Mouse (Mus musculus) left cerebral cortex, adult 18-20 months (tissue): ENCODE results near the gene Asna1. TPM values are rescaled to one million over a fixed set of nuclear protein-coding genes. Genes with fewer than 3 reads are reported as not detected.
A peak's percentile ranks its signal among the peaks of the same experiment; 100 is the strongest.

ENCODE experiments used
- DNase-seq, 2 experiments: peaks; one replicate each; pipeline ENCODE4 v3.0.0; 2021 to 2022; ENCODE audit warnings: low spot score in 2 of 2, mixed read lengths in 1 of 2
- microRNA-seq, 2 experiments: library from miRNA; unstranded; fragments of <30 nt; microRNA quantifications; one replicate each; pipeline ENCODE4 v1.2.0; 2021
- total RNA-seq, 2 experiments: library from RNA; stranded (reverse); gene quantifications; 2 replicates each; pipeline ENCODE4 v1.2.3; 2021

Gene Asna1
- total RNA-seq, 2 experiments from 2014 or later, result 130 to 138 TPM

DNA sequence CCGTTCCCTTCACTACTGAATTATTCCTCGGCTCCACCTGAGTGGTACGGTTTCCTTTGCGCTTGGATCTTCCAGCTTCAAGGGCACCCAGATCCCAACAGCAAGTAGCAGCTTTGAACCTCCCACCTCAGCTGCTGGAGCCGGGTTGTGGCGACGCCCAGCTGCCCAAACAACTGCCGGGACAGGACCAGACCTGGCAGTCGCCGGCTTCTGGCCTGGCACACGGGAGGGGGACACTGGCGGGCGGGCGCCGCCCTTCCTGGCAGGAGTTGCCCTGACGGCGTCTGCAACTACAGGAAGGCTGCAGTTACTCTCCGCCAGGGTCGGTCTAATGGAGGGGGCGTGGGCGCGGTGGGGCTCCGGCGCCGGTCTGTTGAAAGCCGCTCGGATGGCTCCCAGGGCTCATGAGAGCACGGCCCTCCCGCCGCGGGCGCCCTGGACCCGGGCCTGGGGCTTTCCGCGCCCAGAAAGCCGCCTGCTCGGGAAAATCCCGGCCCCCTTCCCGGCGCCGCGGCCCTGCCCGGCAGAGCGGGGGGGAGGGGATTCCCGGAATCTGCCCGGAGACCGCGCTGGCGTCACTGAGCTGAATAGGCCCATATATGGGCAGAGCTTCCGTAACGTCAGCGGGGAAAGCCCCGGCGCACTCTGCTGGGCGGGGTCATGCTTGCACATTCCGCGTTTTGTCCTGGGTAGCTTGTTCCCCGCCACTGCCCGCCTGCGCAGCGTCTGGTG lies 48.9 kb downstream of the Asna1 start:
- peak; percentile 95 to 96 for DNase-seq

GRCm38 (mm10) chr8:84975434-84975833 lies 49.6 kb downstream of the Asna1 start:
- peak; percentile 56 to 62 for DNase-seq

DNA sequence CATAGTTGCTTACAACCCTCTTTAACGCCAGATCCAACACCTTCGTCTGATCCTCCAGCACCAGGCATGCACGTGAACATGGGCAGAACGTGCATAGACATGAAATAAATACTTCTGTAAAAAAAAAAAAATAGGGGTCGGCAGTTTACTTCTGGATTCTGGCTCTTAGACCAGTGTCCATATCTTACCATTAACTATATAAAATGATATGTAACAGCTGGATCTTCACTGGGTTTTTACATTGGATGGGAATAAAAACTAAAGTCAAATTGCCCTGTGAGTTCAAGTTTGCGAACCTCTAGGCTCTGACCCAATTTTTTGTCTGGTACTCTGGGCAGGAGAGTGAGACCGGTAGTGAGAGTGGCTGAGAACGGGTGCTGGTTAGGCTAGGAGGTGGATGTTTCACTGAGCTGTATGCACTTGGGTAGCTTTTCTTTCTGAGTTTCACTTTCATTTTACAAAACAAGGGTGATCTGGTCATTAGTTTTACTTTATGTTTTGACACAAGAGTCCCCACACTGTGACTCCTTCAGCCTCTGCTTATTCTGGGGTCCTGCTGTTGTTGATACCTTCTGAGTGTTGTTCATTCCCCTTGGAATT lies 50.4 kb downstream of the Asna1 start:
- no peak for DNase-seq

DNA sequence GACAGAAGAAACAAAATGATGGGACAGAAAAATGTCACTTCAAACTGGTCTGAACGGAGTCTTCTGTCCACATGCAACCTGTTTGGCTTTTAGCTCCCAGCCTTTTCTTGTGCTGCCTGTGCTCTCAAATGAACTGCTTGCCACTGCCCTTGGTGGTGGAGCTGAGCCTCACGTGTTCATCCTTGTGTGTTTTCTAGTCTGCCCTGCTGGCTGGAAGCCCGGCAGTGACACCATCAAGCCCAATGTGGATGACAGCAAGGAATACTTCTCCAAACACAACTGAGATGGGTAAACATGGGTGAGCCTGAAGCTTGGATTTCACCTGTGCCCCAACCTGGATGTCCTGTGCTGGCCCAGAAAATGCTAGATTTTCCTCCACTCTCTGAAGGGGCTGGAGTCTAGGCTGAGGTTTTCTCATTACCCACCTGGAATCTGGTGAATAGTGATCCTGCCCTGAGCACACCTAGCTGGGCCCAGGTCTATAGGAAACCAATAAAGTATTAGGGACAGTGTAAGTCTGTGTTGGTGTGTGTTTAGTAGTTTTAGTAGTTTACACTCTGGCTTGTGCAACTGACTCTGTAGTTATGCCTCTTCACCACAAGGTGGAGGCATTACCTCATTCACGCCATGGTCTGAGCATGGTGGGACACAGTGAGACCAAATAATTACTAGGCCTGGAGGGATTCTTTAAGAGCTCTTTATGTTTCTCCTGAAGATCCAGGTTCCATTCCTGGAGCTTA lies 51.1 kb downstream of the Asna1 start:
- DNase-seq, result peak; percentile 35 to 43

DNA sequence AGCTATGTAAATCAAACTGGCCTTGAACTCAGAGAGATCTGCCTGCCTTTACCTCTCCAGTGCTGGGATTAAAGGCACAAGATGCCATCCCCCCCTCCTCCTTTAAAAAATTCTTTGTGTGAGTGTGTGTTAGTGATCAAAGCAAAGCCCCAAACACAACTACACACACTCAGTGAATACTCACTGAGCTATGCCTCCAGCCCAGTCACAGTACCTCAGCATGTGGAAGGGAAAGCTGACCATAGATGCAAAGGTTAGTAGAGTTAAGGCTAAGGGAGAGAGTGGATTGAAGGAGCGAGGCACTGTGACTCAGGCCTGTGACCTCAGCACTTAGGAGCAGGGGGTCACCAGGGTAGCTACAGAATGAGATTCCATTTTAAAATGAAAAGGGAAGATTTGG lies 52.0 kb downstream of the Asna1 start:
- no peak for DNase-seq

- no peak for DNase-seq
Measured at GRCm38 (mm10) chr8:84970913-84971312, 54.2 kb downstream of the Asna1 start.

DNA sequence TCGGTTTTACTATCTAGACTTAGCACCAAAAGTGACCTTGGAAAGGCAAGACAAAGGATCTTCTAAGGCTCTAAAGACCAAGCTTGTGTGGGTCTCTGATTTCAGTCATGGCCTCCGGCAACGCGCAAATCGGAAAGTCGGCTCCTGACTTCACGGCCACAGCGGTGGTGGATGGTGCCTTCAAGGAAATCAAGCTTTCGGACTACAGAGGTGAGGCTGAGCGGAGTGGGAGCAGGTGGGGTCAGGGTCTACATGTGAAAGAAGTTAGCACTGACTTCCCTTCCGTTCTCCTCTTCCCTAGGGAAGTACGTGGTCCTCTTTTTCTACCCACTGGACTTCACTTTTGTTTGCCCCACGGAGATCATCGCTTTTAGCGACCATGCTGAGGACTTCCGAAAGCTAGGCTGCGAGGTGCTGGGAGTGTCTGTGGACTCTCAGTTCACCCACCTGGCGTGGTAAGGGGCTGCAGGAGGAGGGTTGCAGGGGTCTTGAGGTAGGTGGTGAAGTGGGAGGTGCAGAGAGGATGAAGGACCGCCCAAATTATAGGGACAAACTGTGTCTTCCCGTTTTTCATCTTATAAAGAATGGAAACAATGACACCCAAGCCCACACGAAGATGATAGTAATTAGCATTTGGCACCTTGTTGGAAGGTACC lies 54.8 kb downstream of the Asna1 start:
- DNase-seq, result no peak

GRCm38 (mm10) chr8:84969241-84970134 lies 55.6 kb downstream of the Asna1 start, which contains the start of the genes Gm49661, Prdx2 and Rnaseh2a:
Gene Gm49661 (minus strand): TSS chr8:84969433.
Gene Prdx2 (plus strand): TSS chr8:84969587.
Gene Rnaseh2a (minus strand): TSS chr8:84969767.
- peak; percentile 69 to 78 for DNase-seq

GRCm38 (mm10) chr8:84968650-84969049 lies 56.4 kb downstream of the Asna1 start:
- no peak for DNase-seq

Small RNA genes within 50 kb of the gene (microRNA-seq; reads per million reads assigned to microRNA genes)
- 3.7 to 4.2 reads per million in 2 experiments for gene Mir7070

Other genes starting within 250 kb of the Asna1 start
- 100 to 1,000 TPM; 291 to 300 TPM for gene Nfix, start 224.9 kb downstream of the Asna1 start, total RNA-seq
- 10 to 100 TPM; 10.2 to 10.8 TPM for gene Dand5, start 202.5 kb downstream of the Asna1 start, total RNA-seq
- 10 to 100 TPM; 26.6 to 28.5 TPM for gene Gadd45gip1, start 193.8 kb downstream of the Asna1 start, total RNA-seq
- 10 to 100 TPM; 78.9 to 79.8 TPM for gene Rad23a, start 184.6 kb downstream of the Asna1 start, total RNA-seq
- gene Calr, start 178.3 kb downstream of the Asna1 start, total RNA-seq, result 100 to 1,000 TPM; 456 to 475 TPM
- gene Farsa, start 168.3 kb downstream of the Asna1 start, total RNA-seq, result 10 to 100 TPM; 45.8 to 48.2 TPM
- gene Syce2, start 153.2 kb downstream of the Asna1 start, total RNA-seq, result 1 to 10 TPM; 6.7 to 8.4 TPM
- gene Gcdh, start 131.4 kb downstream of the Asna1 start, total RNA-seq, result 10 to 100 TPM; 34.8 to 39.1 TPM
- under 1 TPM in 1 of 2 experiments, not detected in 1; 0.28 TPM for gene Klf1, start 123.4 kb downstream of the Asna1 start, total RNA-seq
- 1 to 10 TPM; 3.2 to 3.7 TPM for gene Dnase2a, start 116.7 kb downstream of the Asna1 start, total RNA-seq
- 10 to 100 TPM; 75.6 to 83.6 TPM for gene Mast1, start 87.9 kb downstream of the Asna1 start, total RNA-seq
- 1 to 10 TPM in 1 of 2 experiments, under 1 TPM in 1; 0.91 to 1.3 TPM for gene Rtbdn, start 78.3 kb downstream of the Asna1 start, total RNA-seq
- not detected for gene Gm49661, start 55.8 kb downstream of the Asna1 start, total RNA-seq
- 100 to 1,000 TPM; 338 to 344 TPM for gene Prdx2, start 55.7 kb downstream of the Asna1 start, total RNA-seq
- gene Rnaseh2a, start 55.5 kb downstream of the Asna1 start, total RNA-seq, result 10 to 100 TPM; 45.8 to 59.8 TPM
- gene Junb, start 46.6 kb downstream of the Asna1 start, total RNA-seq, result 100 to 1,000 TPM; 119 to 130 TPM
- 1 to 10 TPM; 9.6 to 9.7 TPM for gene Hook2, start 34.7 kb downstream of the Asna1 start, total RNA-seq
- gene Best2, start 10.8 kb downstream of the Asna1 start, total RNA-seq, result not detected
- 100 to 1,000 TPM; 129 to 134 TPM for gene Trir, start 1.5 kb upstream of the Asna1 start, total RNA-seq
- gene Tnpo2, start 11.6 kb upstream of the Asna1 start, total RNA-seq, result 100 to 1,000 TPM; 171 to 176 TPM
- 10 to 100 TPM; 16.2 to 17.5 TPM for gene Fbxw9, start 34.8 kb upstream of the Asna1 start, total RNA-seq
- not detected for gene Gm5741, start 42.7 kb upstream of the Asna1 start, total RNA-seq
- 10 to 100 TPM; 63.8 to 68.7 TPM for gene Dhps, start 46.5 kb upstream of the Asna1 start, total RNA-seq
- gene Wdr83os, start 55.5 kb upstream of the Asna1 start, total RNA-seq, result 10 to 100 TPM; 58.4 to 64.3 TPM
- gene Wdr83, start 56.0 kb upstream of the Asna1 start, total RNA-seq, result 10 to 100 TPM; 24.3 to 24.5 TPM
- gene Man2b1, start 58.0 kb upstream of the Asna1 start, total RNA-seq, result 10 to 100 TPM; 30.8 to 36.9 TPM
- 1 to 10 TPM; 7.8 to 8.8 TPM for gene Zfp791, start 97.8 kb upstream of the Asna1 start, total RNA-seq
- gene Cks1brt, start 126.6 kb upstream of the Asna1 start, total RNA-seq, result not detected
- gene Olfr371, start 200.7 kb upstream of the Asna1 start, total RNA-seq, result not detected